Mouse (Mus musculus): ENCODE measurements around the gene Ank.
"Not testable (repeated sequence)": the region's sequence is repeated elsewhere in the genome, so short reads cannot be mapped to it uniquely, and the experiment has no call there.

Gene Ank

DNA sequence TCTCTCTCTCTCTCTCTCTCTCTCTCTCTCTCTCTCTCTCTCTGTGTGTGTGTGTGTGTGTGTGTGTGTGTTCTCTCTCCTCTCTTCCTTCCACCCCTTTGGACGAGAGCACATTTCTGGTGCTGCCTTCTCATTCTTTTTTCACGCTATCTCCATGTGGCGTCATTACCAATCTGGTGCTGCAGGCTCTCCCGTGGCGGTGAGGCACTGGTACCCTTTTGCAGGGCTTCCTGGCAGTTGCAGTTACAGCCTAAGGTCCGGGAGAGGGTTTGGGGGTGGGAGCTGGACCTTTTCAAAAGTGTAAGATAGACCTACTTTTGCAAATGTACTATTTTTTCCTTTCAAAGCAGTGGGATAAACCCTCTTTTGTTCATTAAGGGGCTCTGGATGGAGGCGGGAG lies 1.2 kb downstream of the Ank start:
- no peak for DNase-seq (ENCODE audit: low spot score)

DNA sequence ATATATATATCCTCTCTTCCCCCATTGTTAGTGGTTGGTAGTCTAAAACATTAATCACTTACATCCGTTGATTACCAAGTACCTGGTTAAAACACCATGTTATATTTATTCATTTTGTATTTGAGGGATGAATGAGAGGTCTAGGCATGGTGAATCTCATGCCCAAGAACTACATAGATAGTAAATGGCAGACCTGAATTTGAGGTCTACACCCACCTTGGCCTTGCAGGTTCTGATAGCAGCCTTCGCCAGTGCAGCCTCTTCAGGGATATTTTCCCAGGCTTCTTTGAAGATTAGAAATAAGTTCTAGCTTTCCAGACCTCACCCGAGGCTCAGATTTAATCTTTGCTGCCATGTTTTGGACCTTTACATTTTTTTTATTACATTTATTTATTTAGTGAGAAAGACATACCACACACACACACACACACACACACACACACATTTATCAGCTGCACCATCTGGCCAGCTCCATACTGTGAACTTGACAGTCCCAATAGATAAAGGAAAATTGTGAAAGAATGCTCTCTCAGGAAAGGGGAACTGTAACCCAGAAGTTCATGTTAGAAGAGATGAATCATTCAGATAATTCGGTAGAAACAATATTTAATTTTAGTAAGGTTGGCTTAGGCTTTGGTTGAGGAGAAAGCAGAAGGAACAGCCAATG lies 2.5 kb downstream of the Ank start:
- DNase-seq (ENCODE audit: low spot score): no peak

DNA sequence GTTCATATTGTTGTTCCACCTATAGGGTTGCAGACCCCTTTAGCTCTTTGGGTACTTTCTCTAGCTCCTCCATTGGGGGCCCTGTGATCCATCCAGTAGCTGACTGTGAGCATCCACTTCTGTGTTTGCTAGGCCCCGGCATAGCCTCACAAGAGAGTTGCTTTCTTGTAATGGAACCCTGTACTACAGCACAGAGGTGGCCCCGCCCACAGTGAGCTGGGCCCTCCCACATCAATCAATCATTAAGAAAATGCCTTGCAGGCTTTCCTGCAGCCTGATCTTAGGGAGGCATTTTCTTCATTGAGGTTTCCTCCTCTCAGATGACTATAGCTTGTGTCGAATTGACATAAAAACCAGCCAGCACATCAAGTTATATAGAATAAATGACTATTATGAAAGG lies 3.9 kb downstream of the Ank start:
- DNase-seq (ENCODE audit: low spot score): not testable (repeated sequence)

DNA sequence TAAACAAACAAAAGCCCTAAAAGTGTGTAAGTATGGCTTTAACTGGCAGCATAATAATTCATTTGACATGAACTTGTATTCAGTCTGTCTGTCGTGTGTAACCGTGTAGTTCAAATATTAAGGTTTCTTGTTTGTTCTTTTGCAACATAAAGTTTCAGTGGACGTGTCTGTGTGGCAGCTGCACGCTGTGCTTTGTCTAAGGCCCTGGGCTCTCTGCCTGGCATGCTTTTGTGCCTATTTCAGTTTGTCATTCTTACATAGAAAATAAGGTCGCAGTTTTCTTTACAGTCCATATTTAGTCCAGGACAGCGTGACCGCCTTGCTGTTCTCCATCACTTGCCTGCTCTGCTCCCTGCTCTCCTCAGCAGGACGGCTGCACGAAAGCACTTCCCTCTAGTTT lies 5.8 kb downstream of the Ank start:
- DNase-seq (ENCODE audit: low spot score): no peak

DNA sequence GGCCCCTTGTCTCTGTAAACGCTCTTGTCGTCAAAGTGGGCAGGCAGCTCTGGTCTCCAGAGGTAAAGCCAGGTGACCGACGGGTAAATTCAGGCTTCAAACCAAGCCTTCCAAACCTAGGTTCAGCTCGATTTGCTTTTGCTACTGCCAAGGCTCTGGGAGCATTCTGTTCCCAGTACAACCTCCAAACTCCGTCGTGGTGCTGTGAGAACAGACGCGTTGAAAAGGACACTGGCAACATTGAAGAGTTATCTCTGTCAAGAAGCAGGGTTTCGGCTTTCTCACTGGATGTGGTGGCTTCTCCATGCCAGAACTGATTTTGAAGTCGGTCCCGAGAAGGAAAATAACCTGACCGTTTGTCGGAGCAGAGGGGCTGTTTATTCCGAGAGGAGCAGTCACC lies 9.5 kb downstream of the Ank start:
- DNase-seq (ENCODE audit: low spot score): no peak

DNA sequence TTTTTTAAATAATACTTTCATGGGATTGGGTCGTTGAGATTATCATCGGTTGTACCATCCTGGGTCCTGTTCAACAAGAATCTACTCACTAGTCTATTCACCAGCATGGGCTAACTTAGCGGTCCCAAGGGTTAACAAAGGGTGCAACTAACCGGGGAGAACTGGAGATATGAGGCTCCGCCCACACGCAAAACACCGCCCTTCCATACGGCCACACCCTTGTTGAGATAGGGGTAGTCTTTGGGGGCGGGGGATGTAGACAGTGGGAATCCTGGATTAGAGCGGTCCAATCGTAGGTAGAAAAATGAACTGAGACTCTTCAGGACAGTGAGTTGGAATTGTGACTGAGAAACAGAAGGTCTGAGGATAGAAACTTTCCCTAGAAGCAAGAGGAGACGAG lies 10.2 kb downstream of the Ank start:
- no peak for DNase-seq (ENCODE audit: low spot score)

DNA sequence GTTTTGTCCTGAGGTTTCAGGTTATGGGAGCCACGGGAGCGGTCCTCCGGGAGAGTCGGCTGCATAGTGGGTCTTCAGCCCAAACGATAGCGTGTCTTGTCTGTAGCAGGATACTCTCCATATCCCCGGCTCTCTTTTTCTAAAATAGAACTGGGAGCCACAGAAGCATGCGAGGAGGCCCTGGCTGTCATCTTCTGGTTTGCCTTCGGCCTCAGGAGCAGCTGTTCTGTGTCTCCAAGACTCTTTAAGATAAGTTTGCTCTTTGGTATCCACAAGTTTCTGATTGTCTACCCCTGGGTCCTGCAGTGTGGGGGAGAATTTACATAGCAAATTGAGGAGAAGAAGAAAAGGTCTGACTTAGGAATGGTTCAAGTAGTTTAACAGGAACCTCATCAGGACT lies 10.7 kb downstream of the Ank start:
- no peak for DNase-seq (ENCODE audit: low spot score)

DNA sequence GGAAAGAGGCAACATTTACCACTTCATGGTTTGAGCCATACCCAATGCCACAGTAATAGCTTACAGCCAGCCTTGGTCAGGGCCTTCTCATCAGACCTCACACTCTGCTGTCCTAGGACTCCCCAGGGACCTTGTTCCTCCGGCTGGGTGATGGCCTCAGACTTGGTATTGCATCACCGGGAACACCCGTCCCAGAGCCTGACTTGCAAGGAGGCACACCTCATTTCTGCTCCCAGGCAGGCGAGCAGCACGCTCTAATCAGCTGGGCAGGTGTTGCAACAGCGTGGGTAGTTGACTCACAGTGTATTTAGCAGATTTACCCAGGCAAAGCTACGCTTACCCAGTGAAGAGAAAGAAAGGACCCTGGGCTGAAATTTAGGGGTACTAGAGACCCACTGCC lies 11.2 kb downstream of the Ank start:
- no peak for DNase-seq (ENCODE audit: low spot score)

DNA sequence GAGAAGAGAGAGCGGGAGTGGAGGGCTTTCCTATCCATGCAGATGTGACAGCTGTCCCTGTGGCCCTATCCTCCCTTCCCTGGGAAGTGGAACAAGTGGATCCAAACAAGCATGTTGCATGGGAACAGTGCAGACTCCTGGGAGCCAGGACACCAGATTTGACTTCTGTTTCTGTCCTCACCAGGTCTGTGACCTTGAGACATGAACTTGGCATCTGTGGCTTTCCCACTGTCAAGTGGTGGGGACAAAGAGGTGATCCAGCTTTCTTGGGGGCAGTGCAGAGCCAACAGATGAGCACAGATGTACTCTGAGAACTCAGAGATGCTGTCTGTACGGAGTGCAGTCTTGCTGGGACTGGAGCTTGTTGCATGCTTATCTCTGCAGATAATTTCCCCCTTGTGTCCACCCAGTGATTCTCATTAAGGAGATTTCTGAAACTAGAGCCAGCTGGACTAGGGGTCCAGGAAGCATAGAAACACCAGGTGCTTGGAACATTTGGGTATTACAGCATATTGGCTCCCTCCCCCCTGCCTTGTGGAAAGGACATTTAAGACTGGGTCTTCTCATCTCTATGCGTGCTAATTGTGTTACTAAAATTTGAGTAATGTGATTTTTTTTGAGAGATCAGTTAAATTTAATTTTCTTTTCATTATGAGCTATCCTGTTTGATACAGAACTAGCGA lies 14.0 kb downstream of the Ank start:
- no peak for DNase-seq (ENCODE audit: low spot score)

DNA sequence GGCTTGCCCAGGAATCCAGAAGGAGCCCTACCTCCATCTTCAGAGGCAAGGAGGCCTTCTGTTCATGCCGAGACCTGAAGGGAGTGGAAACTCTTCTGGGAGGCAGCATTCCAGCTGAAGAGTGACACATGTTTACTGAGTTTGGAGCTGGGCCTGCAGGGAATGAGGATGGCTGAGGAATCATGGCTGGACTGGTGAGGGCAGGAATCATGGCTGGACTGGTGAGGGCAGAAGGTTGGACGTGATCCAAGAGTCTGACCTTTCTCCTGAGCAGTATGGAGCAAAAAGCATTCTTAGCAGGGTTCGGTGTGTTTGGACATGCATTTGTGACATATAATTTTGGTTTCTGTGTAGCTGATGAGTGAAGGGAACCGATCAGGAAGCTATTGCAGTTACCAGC lies 15.5 kb downstream of the Ank start:
- DNase-seq (ENCODE audit: low spot score): no peak

DNA sequence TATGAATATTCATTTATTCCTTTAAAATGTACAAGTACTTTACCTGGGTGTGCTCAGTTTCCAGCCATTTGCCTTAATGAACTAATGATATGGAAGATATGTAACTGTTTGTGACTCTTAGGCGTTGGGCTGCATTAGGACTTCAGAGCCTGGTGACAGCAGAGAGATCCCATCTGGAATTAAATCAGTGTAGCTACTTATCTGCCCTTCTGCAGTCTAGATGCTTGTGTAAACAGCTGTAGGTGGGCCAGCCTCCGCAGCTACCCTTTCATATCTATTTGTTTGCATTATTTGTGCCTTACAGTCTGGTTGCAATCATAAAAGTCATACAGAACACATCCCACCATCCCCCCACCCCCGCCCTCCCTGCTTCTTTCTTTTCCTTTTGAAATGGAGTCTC lies 16.7 kb downstream of the Ank start:
- no peak for DNase-seq (ENCODE audit: low spot score)

DNA sequence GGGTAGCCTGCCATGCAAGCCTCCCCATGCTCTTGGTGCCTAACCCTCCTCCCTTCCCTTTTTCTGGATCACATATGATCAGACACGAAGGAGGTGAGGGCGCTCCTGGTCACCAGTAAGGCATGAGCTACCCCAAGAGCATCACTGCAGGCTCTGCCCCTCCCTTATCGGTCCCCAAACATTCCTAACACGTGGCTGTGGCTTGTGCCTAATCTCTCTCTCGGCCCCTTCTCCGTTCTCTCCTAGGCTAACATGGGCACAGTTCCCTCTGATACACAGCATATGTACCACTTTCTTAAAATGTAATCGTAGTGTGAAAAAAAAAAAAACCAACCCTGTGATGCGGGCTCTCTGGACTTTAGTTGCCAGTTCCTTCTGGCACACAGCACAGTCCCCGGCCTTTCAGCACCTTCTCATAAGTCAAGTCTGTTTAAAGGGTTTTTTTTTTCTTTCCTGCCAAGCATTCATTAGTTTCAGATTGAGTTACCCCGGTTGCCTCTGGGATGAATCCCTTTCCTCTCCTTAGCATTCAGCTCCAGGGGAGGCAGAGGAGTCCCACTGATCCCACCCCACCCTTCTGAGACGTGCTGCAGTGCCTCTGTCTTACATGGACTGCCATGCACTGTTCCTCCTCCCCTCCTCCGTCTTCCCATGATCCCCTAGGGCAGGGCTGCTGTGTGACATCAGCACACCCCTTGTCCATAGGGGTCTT lies 19.2 kb downstream of the Ank start:
- DNase-seq (ENCODE audit: low spot score): no peak

DNA sequence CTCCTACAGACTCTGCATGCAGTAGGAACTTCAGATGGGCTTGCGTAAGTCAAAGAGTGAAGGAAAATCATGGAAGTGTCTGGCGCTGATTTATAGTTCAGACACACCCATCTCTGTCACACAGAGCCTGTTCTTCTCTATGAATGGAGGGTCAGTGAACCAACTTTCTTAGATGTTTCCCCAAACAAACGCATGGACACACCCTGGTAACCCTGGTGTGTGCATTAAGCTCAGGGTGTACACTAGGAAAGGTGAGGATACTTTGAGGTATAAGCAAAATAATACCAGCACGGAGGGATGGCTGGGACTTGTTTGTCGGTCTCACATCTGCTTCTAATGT lies 19.8 kb downstream of the Ank start:
- DNase-seq (ENCODE audit: low spot score): no peak

DNA sequence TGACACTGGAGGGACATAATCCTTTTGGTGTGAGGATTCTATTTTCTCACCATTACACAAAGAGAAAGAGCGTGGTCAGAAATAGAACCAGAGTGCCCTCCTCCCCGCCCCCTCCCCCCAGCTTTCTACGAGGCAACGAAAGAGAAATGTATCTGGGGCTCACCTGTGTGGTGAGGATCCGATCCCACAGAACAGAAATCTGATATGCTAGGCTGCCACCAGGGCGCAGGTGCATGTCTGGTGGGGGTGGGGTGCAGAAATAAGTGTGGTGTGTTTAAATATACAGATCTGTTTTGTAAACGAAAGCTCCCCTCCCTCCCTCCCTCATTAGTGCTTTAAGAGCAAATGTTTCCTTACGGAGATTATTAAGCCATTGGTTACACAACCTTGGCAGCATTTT lies 20.6 kb downstream of the Ank start:
- DNase-seq (ENCODE audit: low spot score): no peak

DNA sequence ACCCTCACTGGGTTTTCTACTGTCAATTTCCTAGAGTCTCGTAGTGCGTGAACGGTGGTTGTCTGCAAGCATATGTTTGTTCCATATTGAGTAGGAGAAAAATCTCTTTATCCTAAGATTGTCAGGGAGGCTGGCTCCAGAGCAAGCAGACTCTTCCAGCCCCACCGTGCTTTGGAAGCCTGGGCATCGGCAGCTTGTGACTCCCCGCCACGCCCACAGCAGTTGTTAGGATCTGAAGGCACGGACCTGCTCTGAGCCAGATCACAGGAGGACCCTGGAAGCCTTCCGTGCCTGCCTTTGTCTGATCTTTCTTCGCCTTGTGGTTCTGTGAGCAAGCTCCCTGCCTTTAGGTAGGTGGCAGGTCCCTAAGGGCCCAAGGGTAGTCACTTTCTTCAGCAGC lies 21.6 kb downstream of the Ank start:
- DNase-seq (ENCODE audit: low spot score): no peak

DNA sequence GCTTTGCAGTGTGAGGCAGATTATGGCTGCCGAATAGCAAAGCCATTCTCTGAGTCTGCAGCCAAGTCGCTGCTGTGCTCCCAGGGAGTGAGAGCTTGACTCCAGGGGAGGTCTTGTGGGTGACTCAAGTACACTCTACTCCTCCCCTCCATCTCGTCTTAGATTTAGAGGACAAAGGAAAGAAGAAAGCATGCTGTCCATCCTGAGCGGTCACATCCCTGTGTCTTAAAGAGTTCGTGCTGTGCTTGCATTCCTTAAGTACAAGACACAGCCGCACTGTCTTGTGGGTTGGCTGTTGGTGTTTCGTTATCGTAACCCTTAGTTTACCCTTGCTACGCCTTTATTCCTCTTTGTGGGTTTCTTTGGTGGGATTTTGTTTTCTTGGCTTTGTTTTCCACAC lies 24.2 kb downstream of the Ank start:
- DNase-seq (ENCODE audit: low spot score): no peak

DNA sequence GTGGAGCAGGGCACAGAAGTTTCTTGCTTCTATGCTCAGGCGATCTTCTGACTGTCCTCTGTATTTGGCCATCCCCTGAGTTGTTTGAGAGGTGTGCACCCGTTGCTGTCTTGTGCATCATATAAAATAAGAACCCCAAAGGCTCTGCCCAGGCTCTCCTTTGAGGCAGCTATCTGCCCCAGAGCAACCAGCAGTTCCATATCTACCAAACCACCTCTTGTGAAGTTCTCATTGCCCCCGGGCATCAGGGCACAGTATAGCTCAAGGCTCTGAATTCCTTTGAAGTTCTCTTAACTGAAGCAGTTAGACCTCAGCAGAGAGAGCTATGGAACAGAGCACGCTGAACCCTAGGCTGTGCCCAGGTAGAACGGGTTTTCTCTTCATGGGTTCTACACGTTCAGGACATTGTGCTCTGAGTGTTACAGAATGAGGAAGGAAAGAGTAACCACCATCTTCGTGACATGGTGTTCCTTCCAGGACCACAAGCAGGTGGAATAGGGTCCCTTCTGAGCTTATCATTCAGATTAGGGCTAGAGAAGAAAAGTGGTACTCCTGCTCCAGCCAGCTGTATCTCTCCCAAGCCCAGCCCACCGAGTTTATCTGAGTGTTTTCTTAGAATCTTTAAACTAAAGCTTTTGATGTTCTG lies 25.1 kb downstream of the Ank start:
- no peak for DNase-seq (ENCODE audit: low spot score)

DNA sequence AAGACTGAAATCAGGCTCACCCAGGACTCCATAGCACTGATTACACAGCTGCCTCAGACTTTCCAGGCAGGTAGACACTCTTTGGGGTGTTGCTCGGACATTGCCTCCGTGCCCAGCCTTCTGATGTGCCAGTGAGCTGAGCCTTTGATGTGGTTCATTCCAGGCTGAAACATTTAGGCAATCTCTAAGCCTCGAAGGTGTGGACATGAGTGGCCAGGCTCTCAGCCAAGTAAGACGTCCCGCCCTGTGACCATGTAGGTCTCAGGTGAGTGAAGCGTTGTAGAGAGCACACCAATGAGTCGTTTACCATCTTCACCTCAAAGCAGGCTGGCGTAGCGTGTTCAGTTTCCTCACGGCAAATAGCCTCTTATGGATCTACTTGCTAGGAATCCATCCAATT lies 25.7 kb downstream of the Ank start:
- DNase-seq (ENCODE audit: low spot score): no peak

DNA sequence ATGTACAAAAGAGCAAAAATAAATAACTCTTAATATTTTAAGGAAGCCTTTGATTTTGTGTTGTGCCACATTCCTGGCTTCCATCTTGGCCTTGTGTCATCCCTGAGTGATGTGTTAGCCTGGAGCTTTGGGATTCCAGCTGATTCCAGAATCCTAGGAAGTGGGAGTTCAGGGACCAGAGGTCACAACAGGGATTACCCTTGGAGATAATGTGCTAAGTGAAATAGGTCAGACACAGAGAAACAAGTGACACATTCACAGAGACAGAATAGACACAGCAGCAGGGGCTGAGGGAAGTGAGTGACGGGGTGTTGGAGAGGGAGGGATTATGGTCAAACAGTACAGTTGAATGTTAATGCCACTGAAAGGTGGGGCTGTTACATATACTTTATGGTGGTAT lies 26.3 kb downstream of the Ank start:
- DNase-seq (ENCODE audit: low spot score): no peak

DNA sequence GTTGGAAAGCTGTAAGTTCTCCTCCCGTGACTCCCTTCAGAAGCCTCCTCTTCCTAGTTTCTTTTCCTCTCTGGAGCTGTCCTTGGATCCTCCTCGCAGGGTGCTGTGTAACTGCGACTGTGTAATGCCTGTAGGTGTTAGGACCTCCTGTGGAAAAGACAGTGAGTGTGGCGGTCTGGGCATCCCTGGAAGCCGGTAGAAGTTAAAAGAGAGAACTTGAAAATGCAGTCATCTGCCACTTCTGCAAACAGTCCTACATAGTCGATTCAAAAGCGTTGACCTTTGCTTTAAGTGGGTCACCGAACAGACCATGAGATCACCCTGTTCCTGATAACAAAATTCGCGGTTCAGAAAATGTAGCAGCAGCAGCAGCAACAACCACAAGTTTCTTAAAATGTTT lies 27.0 kb downstream of the Ank start:
- no peak for DNase-seq (ENCODE audit: low spot score)

DNA sequence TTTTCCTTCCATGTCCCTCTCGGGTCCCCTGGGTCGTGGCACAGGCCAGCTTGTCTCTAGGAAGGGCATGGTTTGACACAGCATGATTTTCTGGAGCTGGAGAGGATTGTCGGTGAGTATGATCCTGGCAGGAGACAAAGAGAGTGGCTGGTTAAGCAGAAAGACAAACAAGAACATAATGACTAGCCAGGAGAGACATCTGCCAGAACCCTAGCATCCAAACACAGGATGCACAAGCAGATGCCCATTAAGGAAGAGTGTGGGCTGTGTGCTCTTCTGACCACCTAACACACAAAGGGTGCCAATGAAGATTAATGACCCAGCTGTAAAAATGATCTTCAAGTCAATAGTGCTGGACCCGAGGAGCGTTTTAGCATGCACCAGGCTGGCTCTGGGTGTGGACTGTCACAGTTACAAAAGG lies 29.5 kb downstream of the Ank start:
- no peak for DNase-seq (ENCODE audit: low spot score)

DNA sequence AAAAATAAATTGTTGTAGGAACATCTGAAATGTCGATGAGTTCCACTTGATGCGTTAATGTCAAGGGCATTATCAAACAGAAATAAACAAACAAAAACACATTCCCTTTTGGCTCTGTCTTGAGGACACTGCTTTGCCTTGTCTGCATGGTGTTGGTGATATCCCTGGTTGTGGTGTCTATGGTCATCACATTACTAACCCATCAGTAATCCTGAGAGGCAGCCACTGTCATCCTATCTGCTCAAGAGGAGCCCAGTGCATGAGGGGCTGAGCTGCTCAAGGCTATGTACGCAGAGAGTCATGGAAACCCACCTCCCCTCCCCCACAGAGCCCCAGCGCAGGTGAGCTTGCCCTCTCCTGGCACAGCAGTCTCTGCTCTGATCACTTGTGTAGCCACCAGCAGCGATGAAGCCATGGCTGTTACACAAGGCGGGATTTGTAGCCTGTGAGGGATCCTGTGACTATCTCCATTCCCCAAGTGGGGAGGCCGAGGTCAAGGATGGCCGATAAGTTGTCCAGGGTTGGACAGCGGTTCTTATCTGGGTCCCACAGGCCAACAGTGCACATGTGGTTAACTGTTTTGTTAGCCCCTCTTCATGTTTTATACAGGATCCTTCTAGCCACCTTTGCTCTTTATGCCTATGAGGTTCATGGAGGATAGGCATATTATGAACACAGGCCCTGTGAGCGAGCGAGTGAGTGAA lies 30.3 kb downstream of the Ank start:
- no peak for DNase-seq (ENCODE audit: low spot score)

All from ovary, postnatal 10 days (tissue).